Mouse (Mus musculus) stomach, embryonic 14.5 days (tissue): ENCODE measurements at regions not wholly inside any gene's neighbourhood (a gene's known extent, or its start where the extent isn't known, plus 50 kb on each side); places are given as distances from the start of the nearest gene placed in this dataset.

Experiments
- ATAC-seq: fragments of 200-750 bp; cut with Nextera tagmentation; 2 replicates; pipeline ENCODE4 v1.8.0; 2017; ENCODE audit warnings: low read depth, moderate TSS enrichment; ENCODE audit not compliant: insufficient number of reproducible peaks, insufficient read depth, low FRiP score
- H3K27ac ChIP-seq: fragments of 300-500 bp; sonication (generic); 2 replicates; pipeline ENCODE4 v1.5.1; 2014; ENCODE audit warnings: mild to moderate bottlenecking, low read length, moderate library complexity, mixed read lengths
- H3K27me3 ChIP-seq: fragments of 300-500 bp; sonication (generic); 2 replicates; pipeline ENCODE4 v1.6.1; 2014; ENCODE audit warnings: low read length, control low read depth, mixed read lengths; ENCODE audit not compliant: control insufficient read depth, insufficient read depth
- H3K36me3 ChIP-seq: fragments of 300-500 bp; sonication (generic); 2 replicates; pipeline ENCODE4 v1.6.1; 2014; ENCODE audit warnings: mild to moderate bottlenecking, control low read depth, low read length, moderate library complexity, mixed read lengths; ENCODE audit not compliant: control insufficient read depth, insufficient read depth
- H3K4me1 ChIP-seq: fragments of 300-500 bp; sonication (generic); 2 replicates; pipeline ENCODE4 v1.6.1; 2014; ENCODE audit warnings: low read length, control low read depth, mixed read lengths; ENCODE audit not compliant: control insufficient read depth, insufficient read depth
- H3K4me2 ChIP-seq: fragments of 300-500 bp; sonication (generic); replicated peaks from 2 replicates; pipeline ENCODE4 v1.6.1; 2014; ENCODE audit warnings: low read depth, low read length, control low read depth
- H3K4me3 ChIP-seq: fragments of 300-500 bp; sonication (generic); 2 replicates; pipeline ENCODE4 v1.5.1; 2014; ENCODE audit warnings: low read depth, low read length, control low read depth
- H3K9ac ChIP-seq: fragments of 300-500 bp; sonication (generic); replicated peaks from 2 replicates; pipeline ENCODE4 v1.6.1; 2014; ENCODE audit warnings: low read depth, mild to moderate bottlenecking, control low read depth, low read length, moderate library complexity, mixed read lengths
- H3K9me3 ChIP-seq: fragments of 300-500 bp; sonication (generic); 2 replicates; pipeline ENCODE4 v1.6.1; 2016; ENCODE audit warnings: low read depth, low read length, control low read depth; ENCODE audit not compliant: control insufficient read depth
- WGBS: fragments of 180-500 bp; shearing (Covaris S2); extraction: QIAGEN DNeasy Blood & Tissue Kit; methylation state at CpG from one replicate; pipeline ENCODE4 v1.1.7; 2014; 5-methylcytosine and 5-hydroxymethylcytosine counted together

DNA sequence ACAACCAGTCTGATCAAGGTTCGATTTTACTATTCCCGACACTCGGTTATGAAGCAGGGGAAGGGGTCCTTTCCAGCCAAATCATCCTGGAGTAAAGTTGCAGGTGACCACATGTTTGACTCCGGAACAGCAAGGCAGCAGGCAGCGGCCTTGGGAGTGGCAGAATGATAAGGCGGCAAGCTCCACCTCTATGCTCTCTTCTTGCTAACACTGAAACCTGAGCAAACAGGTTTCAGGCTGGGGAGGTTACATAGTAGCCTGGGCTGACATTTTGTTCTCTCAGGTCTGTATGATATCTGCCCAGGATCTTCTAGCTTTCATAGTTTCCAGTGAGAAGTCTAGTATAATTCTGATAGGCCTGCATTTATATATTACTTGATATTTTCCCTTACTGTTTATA lies 133.7 kb upstream of the Crbn start:
- no peak overlapping the region for H3K4me3 ChIP-seq
- no peak overlapping the region for H3K9ac ChIP-seq
- H3K36me3 ChIP-seq: no peaks in the 10 kb centered on the region
- no peaks in the 10 kb centered on the region for H3K4me1 ChIP-seq
- no peak overlapping the region for H3K4me2 ChIP-seq
- no peak overlapping the region for H3K27ac ChIP-seq
- no peaks in the 10 kb centered on the region for H3K27me3 ChIP-seq
- peak; percentile 89 for ATAC-seq
- no peaks in the 10 kb centered on the region for H3K9me3 ChIP-seq
- 67% methylated on average over 6 of the region's 6 CpGs for WGBS

DNA sequence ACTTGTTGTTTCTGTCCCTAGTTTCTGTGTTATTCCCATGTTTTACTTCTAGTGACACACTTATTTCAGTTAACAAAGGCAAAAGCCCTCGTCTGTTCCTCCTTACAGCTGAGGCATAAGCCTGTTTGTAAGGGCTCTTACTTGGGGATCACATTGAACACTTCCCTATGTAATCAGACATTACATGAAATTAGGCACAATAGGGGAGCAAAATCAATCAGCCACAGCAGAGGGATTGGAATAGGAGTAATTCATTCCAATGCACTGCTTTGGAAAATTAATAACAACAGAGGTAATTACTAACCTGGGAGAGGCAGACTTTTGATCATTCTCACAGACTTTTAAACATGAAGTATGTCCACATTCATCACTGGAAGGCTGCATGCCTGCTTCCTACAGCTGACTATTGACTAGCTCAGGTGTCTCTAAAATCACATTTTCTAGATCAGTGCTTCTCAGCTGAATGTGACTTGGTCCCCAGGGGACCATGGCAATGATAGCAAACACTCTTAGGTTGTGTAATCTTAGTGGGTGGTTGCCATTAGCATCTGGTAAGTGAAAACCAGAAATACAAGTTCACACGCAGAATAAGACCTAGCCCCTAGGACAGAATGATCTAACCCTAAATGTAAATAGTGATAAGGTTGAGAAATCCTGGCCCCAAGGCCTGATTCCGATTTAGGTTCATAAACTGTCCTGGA lies 146.5 kb upstream of the Crbn start:
- Histone ChIP-seq H3K27me3 (no peaks in the 10 kb centered on the region), H3K4me1 (no peaks in the 10 kb centered on the region), H3K9me3 (no peaks in the 10 kb centered on the region), H3K9ac (no peak overlapping the region), H3K36me3 (no peaks in the 10 kb centered on the region), H3K4me2 (no peak overlapping the region), H3K4me3 (no peak overlapping the region), H3K27ac (no peak overlapping the region)
- WGBS: 47% methylated on average over 3 of the region's 3 CpGs
- ATAC-seq: peak; percentile 78

DNA sequence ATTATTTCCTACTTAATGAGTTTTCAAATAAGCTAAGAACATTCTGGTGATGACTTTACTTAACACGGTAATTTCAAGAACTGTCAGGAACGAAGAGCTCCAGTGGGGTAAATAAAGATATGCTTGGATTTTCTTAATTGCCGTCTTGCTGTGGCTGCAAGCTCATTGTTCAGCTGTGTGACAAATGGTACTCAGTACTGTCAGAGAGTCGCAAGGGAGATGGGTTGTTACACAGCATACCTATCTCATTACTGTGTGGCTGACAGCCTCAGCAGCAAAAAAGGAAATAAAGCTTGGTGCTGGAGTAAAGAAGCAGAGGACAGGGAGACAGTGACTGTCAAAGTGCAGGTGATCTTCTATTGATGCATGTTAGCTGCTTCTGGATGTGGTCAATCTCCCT lies 151.0 kb upstream of the Crbn start:
- Histone ChIP-seq H3K27me3 (no peaks in the 10 kb centered on the region), H3K27ac (no peak overlapping the region), H3K36me3 (no peaks in the 10 kb centered on the region), H3K4me2 (no peak overlapping the region), H3K9ac (no peak overlapping the region), H3K4me3 (no peak overlapping the region), H3K4me1 (no peaks in the 10 kb centered on the region), H3K9me3 (no peaks in the 10 kb centered on the region)
- no peak for ATAC-seq
- 45% methylated on average over 4 of the region's 4 CpGs for WGBS

DNA sequence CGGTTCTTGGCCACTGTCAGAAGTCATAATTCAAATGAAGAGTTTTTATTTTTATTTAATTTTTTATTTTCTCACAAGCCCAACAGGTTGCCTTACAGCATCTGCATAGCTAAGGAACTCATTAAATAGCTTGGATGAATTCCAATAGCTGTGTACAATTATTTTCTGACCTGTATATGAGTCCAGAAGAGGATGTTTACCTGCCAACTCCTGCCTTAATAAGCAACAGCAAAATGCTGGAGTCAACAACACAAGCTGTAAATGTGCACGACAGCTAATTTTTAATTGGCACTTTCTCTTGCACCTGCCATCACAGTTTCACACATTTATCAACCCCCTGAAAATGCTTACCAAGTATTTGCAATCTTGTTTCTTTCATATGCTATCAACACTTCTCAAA lies 161.4 kb upstream of the Crbn start:
- no peaks in the 10 kb centered on the region for H3K27me3 ChIP-seq
- H3K4me1 ChIP-seq: no peaks in the 10 kb centered on the region
- no peak overlapping the region for H3K9ac ChIP-seq
- H3K4me2 ChIP-seq: no peak overlapping the region
- no peak overlapping the region for H3K4me3 ChIP-seq
- no peaks in the 10 kb centered on the region for H3K36me3 ChIP-seq
- 86% methylated on average over 2 of the region's 2 CpGs for WGBS
- H3K27ac ChIP-seq: no peak overlapping the region
- no peaks in the 10 kb centered on the region for H3K9me3 ChIP-seq
- ATAC-seq: no peak

DNA sequence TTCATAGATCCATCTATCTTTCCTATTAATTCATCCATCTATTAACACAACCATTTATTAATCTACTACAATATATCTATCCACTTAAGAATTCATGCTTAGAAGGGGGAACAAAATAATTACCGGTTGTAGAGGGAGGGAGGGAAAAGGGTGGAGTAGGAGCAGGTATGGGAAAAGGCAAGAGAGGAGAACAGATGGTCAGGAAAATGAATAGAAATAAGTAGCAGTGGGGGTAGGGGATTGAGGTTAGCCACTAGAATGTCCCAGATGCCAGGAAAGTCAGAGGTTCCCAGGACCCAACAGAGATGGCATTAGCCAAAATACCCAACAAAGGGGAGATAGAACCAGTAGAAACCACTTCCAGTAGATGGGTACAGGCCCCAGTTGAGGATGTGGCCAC lies 164.5 kb upstream of the Crbn start:
- no peak overlapping the region for H3K4me2 ChIP-seq
- no peaks in the 10 kb centered on the region for H3K9me3 ChIP-seq
- H3K27me3 ChIP-seq: no peaks in the 10 kb centered on the region
- no peak overlapping the region for H3K27ac ChIP-seq
- no peak overlapping the region for H3K4me3 ChIP-seq
- no peak for ATAC-seq
- no peak overlapping the region for H3K9ac ChIP-seq
- no peaks in the 10 kb centered on the region for H3K4me1 ChIP-seq
- 74% methylated on average over 1 of the region's 1 CpGs for WGBS
- H3K36me3 ChIP-seq: no peaks in the 10 kb centered on the region

DNA sequence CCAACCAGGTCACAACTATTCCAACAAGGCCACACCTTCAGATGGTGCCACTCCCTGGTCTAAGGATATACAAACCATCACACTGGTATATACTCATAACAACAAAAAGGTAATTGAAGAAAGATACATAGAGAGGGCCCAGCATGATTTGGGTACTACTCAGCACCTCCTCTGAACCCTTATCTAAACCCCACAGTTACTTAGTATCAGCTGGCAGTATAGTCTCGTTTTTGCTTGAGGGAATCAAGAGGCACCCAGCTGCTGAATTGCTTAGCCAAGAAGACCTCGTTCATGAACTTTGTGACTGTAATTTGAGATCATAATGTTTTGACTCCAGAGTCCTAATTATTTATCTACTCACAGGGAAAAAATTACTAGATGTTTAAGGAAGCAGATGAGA lies 175.6 kb upstream of the Crbn start:
- Histone ChIP-seq H3K27ac (no peak overlapping the region), H3K4me3 (no peak overlapping the region), H3K9me3 (no peaks in the 10 kb centered on the region), H3K27me3 (no peaks in the 10 kb centered on the region), H3K9ac (no peak overlapping the region), H3K4me2 (no peak overlapping the region), H3K4me1 (no peaks in the 10 kb centered on the region), H3K36me3 (no peaks in the 10 kb centered on the region)
- 33% methylated on average over 2 of the region's 2 CpGs for WGBS
- no peak for ATAC-seq

DNA sequence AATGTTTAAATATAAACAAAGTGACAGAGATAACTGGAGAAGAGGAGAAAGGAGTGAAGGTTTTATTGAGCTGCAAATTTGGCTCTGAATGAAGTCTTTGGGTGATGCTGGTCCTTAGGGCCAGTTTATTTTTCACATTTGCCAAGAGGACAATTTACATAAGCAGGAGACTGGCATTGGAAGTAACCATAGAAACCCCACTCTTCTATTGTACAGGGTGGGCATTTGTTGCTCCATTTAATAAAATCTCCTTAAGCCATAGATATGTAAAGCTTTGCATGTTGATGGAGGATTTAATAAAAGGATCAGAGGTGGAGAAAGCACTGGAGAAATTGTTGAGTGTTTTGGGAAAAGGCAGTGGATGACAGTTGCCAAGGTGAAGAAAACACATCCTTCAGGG lies 178.8 kb upstream of the Crbn start:
- Histone ChIP-seq H3K36me3 (no peaks in the 10 kb centered on the region), H3K27ac (no peak overlapping the region), H3K27me3 (no peaks in the 10 kb centered on the region), H3K9ac (no peak overlapping the region), H3K4me1 (no peaks in the 10 kb centered on the region), H3K4me2 (no peak overlapping the region), H3K4me3 (no peak overlapping the region), H3K9me3 (no peaks in the 10 kb centered on the region)
- ATAC-seq: no peak

DNA sequence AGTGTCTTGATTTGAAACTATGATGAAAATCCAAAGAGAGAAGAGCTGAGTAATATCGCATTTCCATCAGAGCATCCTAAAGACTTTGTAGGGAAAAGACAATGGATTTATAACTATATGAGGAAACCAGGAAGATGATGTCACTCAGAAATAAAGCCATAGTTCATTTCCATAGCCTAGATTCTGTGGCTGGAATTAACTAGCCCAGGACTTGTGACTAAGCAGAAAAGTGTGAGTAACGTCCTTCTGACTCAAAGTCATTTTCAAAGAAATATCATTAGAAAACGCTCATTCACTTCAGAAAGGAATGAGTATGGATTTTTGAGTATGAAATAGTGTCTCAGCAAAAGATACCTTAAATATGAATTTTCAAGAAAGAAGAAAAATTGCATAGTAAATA lies 179.9 kb upstream of the Crbn start:
- WGBS: 85% methylated on average over 3 of the region's 3 CpGs
- no peak for ATAC-seq
- Histone ChIP-seq H3K9me3 (no peaks in the 10 kb centered on the region), H3K4me3 (no peak overlapping the region), H3K4me2 (no peak overlapping the region), H3K27ac (no peak overlapping the region), H3K4me1 (no peaks in the 10 kb centered on the region), H3K9ac (no peak overlapping the region), H3K27me3 (no peaks in the 10 kb centered on the region), H3K36me3 (no peaks in the 10 kb centered on the region)

DNA sequence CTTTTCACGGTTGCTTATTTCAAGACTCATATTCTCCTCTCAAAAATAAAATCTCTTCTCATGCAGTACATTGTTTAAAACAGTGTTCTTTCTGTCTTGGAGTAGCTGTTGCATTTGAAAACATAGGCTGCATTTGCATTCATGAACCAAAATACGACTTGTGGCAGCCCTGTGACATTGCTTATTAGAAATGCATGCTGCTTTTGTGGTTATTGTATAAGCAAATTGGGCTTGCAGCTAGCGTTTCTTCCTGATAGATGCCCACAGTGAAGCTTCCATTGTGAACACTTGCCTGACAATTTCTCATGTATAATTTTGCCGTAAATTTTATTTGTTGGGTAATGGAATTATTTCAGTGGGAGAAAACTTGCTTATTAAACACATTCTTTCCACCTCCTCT lies 180.3 kb upstream of the Crbn start:
- 83% methylated on average over 4 of the region's 4 CpGs for WGBS
- ATAC-seq: no peak
- H3K9ac ChIP-seq: no peak overlapping the region
- no peak overlapping the region for H3K27ac ChIP-seq
- no peaks in the 10 kb centered on the region for H3K36me3 ChIP-seq
- H3K4me1 ChIP-seq: no peaks in the 10 kb centered on the region
- H3K4me3 ChIP-seq: no peak overlapping the region
- H3K27me3 ChIP-seq: no peaks in the 10 kb centered on the region
- no peak overlapping the region for H3K4me2 ChIP-seq
- no peaks in the 10 kb centered on the region for H3K9me3 ChIP-seq
